Mouse (Mus musculus) gastrocnemius, postnatal 14 days (tissue): Measurements from ENCODE around the gene Aldh18a1. TPM values are rescaled to one million over a fixed set of nuclear protein-coding genes. Genes with fewer than 3 reads are reported as not detected.

Source experiments
- DNase-seq: peaks from one replicate; pipeline ENCODE4 v3.0.0; 2021; ENCODE audit warnings: mixed read lengths
- intact Hi-C: fragments of 180-260 bp; cut with DNase I; formaldehyde crosslinking; loops from one replicate; pipeline ENCODE4 v1.15.1; 2025; ENCODE audit warnings: low total_unique reads
- total RNA-seq, 2 experiments: library from RNA; stranded (reverse); gene quantifications; 2 replicates each; pipeline ENCODE4 v1.2.3; 2021

Gene Aldh18a1
- total RNA-seq, 2 experiments from 2014 or later: 7.9 to 12.0 TPM

DNA sequence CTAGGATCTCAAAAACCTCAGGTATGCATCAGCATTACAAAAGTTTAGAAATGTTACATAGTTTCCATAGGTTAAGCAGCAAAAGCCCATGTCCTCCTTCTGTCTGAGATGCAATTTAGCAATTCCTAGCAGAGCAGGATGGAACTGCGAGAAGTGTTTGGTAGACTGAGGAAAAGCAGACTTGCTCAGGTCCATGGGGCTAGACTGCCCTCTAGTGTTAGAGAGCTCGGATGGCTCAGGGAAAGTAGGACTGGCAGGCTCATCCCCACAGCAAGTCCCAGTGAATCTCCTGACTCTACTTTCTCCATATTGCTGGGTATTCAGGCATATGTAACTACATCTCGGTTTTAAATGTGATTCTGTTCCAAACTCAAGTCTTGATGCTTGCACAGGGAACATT lies 43.4 kb downstream of the Aldh18a1 start:
- intact Hi-C loops: loop anchor here (5.0 kb wide), 2 partner anchors 158 to 203 kb away; no protein-coding TSS in a partner anchor
- DNase-seq: peak; percentile 45

DNA sequence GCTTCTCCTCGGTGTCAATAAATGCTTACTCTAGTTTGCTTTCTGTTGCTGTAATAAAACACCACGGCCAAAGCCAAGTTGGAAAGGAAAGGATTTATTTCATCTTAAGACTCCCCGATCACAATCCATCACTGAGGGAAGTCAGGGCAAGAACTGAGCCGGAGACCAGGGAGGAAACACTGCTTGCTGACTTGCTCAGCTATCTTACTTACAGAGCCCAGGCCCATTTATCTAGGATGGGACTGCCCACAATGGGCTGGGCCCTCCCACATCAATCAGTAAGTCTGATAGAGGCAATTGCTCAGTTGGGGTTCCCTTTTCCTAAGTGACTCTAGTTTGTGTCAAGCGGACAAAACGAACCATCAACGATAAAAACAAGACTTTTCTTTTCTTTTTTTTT lies 45.5 kb downstream of the Aldh18a1 start:
- no peak for DNase-seq
- intact Hi-C loops: no loop called here

DNA sequence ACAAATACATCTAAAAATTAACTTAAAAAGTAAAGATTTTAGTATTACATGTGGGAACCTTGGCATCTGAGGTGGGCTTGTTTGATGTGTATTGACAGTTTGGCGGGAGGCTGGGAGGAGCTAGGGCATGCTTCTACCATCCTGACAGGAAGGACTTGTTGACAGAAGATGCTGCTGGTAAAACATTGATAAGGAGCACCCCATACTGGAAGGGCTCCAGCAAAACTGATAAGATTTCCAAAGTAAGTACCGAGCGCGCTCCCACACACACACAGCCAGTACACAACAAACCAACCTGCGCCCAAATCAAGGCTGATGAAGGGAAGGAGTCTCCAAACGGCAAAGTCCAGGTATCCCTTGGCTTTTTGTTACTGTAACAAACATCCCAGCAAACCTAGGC lies 51.7 kb downstream of the Aldh18a1 start:
- DNase-seq: no peak
- intact Hi-C loops: no loop called here

DNA sequence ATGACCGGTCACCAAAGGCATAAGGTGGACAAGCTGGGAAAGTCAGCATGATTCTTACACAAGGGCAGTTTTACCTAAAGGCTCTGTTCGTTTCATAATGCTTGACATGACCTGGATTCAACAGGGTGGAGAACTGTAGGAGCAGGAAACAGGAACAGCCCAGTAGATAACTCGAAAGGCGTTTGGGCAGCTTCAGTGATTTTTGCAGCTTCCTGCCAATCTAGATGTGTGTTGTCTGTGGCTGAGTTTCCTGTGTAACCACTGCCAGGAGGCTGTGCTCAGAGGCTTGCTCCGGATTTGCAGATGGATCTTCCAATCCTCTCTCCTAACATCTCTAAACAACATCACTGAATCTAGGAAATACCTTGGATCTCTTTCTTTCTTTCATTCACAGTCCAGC lies 55.7 kb downstream of the Aldh18a1 start:
- DNase-seq: no peak
- intact Hi-C loops: no loop called here

DNA sequence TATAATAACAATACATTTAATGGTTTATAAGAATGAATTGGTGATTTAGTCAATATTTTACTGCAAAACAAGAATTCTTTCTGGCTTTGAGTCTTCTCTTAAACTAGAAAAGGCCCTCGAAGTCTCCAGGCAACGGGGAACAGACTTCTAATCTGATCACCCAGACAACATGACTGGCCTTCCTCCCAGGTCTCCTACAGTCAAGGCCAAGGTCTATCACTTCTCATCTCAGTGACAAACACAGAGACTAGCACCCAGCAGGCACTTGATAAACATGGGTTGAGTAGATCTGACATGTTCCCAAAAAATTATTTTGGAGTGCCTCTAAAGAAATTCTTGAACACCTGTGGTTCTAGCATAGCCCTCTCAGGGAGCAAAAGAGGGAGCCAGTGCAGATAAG lies 57.9 kb downstream of the Aldh18a1 start:
- intact Hi-C loops: no loop called here
- DNase-seq: no peak

DNA sequence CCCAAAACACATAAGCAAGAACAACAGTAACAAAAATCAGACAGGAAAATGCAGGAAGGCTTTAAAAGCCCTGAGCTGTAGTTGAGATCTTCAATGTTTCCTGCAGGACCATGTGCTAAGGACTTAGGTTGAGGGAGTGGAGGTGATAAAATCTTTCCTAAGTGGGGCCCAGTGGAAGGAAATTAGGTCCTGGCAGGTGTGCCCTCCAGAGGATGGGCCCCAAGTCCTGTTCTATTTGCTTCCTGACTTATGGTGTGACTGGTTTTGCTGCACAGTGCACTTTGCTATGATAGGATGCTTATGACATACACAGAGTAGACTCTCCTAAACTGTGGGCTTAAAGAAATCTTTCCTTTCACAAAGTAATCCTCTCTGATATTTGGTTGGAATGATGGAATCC lies 60.0 kb downstream of the Aldh18a1 start:
- intact Hi-C loops: no loop called here
- no peak for DNase-seq

DNA sequence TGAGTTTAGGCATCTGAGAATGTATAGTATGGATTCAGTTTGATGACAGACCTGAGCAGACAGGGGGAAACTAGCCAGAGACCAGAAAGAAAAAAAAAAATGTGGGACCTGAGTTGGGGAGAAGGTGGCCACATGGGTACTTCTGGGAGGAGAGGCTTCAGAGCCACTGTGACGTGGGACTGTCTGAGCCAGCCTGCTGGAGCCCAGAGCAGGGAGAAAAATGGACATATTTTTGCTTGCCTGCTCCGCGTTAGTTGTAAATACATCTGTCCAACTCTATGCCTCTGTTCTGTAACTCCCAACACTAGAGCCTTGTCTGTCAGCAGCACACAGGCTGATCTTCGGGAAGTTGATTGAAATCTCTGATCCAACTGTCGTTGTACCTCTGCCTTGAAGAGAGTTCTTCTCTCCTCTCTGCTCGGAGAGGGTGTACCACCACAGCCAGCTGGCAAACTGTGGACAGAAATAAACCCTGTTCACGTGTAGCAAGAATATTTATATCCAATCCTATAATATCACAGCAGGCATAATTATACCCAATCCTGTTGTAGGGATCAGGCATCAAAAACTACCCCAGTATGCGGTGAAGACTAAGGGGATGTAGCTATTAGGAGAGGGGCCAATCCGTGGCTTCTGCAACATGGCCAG lies 61.8 kb downstream of the Aldh18a1 start:
- intact Hi-C loops: no loop called here
- no peak for DNase-seq

DNA sequence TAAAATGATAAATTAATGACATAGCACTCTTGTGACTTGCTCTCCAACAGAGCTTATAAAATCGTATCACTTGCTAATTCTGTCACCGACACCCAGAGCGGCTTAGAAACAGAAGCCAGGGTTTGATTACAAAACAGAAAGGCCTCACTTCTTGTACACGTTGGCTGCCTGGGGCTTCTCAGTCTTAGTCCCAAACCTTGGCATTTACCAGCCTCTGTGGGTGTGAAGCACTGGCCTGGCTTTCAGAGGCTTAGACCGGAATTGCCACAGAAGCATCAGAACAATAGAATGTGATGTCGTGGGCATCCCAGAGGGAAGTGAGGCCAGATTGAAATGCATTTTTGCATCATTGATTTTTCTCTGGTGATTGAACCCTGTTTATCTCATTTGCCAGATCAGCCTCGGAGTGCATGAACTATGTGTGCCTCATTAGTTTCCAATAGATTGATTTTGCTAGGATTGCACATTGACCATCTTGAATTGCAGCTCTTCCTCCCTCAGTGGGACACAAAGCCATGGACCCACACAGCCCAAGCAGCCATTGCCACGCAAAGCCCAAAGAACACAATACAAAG lies 64.7 kb downstream of the Aldh18a1 start:
- intact Hi-C loops: no loop called here
- DNase-seq: no peak

DNA sequence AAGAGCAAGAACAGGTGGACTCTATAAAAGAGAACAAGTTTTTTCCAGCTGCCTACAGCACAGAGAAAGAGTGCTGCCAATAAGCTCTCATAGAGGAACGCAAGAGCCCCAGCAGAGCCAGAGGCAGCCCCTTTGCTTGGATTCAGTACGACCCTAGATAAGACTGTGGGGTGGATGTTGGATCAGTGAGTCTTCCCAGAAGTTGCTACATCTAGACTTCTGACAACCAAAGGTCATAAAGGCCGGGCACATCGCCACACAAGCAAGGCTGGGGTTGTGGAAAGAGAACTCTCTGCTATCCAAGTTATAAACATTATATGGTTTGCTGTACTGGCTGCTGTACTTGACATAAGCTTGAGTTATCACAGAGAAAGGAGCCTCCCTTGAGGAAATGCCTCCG lies 67.9 kb downstream of the Aldh18a1 start:
- no peak for DNase-seq
- intact Hi-C loops: no loop called here

DNA sequence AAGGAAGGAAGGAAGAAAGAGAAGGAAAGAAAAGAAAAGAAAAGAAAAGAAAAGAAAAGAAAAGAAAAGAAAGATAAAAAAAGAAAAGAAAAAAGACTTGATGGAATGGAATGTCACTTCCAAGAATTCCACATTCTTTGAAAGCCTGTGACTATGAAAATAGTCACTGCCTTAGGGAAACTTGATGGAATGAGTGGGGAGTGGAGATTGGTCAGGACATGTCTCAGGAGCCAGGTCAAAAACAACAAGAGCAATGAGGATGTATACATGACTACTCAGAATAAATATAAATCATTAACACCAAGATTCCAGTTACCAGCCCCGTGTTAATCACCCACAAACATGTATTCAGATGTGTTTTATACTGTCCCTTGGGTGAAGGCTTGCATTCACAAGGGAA lies 69.6 kb downstream of the Aldh18a1 start:
- no peak for DNase-seq

DNA sequence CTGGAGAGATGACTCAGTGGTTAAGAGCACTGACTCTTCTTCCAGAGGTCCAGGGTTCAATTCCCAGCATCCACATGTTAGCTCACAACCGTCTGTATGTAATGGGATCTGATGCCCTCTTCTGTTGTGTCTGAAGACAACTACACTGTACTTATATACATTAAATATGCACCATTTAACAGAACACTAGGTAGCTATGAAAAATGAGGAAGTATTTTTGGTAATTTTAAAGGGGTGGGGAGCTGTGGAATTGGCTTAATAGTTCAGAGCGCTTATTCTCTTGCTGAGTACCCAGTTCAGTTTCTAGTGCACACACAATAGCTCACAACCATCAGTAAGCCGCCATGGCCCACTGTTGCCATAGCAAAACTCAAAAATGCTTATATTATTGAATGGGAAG lies 72.7 kb downstream of the Aldh18a1 start:
- intact Hi-C loops: loop anchor here (10.0 kb wide), 1 partner anchor 81 kb away; no protein-coding TSS in a partner anchor
- no peak for DNase-seq

More for the DNA sequence above, 69.6 kb downstream of the Aldh18a1 start:
- intact Hi-C loops: loop anchor here (10.0 kb wide), 1 partner anchor 84 kb away; no protein-coding TSS in a partner anchor

DNA sequence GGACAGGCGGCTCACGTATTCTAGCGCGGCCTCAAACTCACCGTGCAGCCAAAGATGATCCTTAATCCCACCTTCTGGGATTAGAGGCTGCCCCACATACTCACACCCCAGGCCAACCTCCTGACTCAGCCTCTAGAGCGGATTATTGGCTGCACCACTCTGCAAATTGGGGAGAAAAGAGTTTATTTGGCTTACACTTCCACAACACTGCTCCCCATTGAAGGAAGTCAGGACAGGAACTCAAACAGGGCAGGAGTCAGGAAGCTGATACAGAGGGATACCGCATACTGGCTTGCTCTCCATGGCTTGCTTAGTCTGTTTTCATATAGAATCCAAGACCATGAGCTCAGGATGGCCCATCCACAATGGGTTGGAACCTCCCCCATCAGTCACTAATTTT lies 73.9 kb downstream of the Aldh18a1 start:
- intact Hi-C loops: loop anchor here (10.0 kb wide), 1 partner anchor 80 kb away; no protein-coding TSS in a partner anchor
- no peak for DNase-seq

DNA sequence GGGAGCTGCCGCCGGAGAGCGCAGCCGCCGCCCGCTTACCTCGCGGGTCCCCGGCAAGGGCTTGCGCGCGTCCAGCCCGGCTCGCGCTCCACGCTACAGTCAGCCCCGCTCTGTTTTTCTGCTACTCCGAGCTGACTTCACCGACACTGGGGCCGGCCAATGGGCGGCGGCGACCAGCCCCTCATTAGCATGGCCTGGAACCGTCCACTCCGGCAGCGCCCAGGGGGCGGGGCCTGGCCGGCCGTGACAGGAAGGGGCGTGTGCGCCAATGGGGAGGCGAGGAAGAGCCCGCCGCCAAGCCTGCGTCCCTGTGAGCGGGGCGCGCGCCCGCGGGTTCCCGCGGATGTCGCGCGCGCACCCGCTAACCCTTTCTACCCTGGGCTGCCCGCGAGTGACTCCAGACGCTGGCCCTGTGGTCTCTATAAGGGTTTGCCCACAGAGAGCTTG lies 74.6 kb downstream of the Aldh18a1 start, which contains the start of gene Sorbs1:
Gene Sorbs1, minus strand, starts transcription at position 148 of the 447 bp plus-strand sequence.
- peak; percentile 97 for DNase-seq
- intact Hi-C loops: loop anchor here (10.0 kb wide), 1 partner anchor 79 kb away; no protein-coding TSS in a partner anchor

DNA sequence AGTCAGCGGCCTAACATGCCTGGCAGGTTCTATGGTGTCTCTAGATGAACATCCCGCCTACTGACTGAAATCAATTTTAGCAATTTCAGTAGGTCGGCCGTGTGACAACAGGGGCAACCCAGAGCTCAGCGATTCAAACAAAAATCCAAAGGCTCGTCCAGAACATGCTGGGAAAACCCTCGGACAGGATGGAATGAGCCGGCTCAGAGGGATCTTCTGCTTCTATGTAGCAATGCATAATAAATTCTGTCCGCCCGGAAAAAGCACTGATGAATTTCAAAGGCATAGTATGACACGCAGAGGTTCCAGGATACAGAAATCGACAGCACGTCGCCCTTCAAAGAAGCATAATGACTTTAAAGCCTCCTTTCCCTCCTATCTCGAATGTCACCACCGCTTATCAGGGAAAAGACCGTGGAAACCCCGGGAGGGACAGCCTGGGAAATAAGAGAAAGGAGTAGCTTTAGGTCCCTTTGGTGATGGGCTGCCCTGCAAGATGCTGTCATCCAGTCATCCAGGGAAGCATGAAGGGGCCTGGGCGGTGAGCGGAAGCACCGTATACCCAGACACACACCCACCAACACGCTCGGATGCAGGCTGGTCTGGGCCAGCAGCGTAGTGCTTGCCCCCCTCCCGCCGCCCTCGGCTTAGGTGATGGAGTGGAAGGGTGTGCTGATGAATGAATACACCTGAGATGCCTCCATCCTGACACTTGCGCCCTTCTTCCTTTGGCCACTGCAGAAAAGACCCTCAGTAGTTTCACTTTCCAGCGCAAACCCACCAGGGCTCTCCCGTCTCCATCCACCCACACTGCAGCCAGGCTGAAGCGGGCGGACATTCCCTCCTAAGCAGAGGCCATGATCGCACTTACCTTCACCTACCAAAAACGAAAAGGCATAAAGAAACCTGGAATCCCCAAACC lies 75.5 kb downstream of the Aldh18a1 start:
- peak; percentile 28 for DNase-seq
- intact Hi-C loops: loop anchor here (10.0 kb wide), 1 partner anchor 78 kb away; no protein-coding TSS in a partner anchor

DNA sequence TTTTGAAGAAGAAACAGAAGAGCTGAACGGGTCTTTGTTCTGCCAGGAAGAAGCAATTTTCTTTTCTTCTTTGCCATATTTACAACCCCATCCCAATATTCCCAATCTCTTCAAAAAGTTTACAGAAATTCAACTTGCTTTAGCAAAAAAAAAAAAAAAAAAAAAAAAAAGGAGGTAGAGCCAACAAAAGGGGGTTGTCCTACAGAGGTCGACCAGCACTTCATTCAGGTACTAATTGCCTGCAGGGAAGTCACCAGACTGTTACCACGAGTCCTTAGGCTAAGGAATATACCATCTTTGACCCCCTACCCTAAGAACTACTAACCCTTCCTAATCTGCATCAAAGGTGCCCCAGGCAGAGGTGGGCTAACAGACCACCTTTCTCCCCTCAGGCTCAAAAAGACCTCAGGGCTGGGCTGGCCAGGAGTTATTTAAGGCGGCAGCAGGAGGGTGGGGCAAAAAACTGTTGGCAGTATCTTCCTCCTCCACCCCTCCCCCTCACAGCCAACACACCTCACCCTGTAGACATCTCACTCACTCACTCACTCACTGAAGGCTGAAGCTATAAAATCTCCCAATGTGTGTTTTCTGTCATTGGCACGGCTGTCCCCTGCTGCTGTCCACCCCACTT lies 76.5 kb downstream of the Aldh18a1 start:
- intact Hi-C loops: loop anchor here (10.0 kb wide), 1 partner anchor 77 kb away; no protein-coding TSS in a partner anchor

DNA sequence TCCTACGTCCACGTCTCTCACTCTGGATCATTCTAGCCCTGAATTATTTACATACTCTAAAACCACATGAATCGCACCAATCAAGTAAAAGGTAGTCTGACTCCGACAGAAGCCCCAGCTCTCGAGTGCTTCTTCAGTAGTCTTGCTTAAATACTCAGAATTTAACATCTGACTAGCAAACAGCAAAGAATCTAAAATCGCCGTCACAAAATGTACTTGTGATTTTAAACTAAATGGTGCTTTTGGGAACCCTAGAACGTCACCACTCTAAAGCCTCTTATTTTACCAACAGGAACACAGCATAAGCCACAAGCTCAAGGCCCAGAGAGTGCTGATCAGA lies 77.2 kb downstream of the Aldh18a1 start:
- DNase-seq: no peak

More for the DNA sequence above, 76.5 kb downstream of the Aldh18a1 start:
- no peak for DNase-seq

DNA sequence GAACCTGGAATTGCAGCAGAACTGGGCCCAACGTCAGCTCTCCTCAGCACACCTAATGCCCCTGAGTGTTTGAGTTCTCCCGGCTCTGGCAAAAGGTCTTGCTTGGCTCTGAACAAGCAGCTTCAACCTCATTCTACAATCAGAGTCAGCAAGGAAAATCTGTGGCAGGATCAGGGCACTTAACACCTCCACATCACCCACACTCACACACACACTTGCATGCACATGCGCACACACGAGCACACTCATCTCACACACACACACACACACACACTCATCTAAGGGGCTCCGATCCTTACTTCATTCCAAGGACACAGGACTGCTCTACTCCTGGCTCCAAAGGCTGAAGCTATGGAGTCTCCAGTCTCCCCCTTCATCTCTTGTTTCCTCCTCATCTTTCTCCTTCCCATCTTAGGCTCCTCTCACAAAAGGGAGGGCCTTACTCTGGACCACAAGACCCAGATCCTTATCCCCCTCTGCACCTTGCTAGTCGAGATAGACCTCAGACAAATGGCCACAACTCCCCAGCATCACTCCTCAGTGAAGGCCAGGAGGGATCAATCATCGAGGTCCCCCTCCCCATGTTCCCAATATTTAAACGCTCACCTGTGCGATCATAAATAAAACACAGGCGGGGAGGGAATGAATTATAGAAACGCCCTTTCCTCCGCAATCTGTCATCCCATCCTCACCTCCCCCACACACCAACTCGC lies 77.7 kb downstream of the Aldh18a1 start:
- intact Hi-C loops: loop anchor here (10.0 kb wide), 1 partner anchor 76 kb away; no protein-coding TSS in a partner anchor
- no peak for DNase-seq

More for the DNA sequence above, 77.2 kb downstream of the Aldh18a1 start:
- intact Hi-C loops: loop anchor here (10.0 kb wide), 1 partner anchor 76 kb away; no protein-coding TSS in a partner anchor

DNA sequence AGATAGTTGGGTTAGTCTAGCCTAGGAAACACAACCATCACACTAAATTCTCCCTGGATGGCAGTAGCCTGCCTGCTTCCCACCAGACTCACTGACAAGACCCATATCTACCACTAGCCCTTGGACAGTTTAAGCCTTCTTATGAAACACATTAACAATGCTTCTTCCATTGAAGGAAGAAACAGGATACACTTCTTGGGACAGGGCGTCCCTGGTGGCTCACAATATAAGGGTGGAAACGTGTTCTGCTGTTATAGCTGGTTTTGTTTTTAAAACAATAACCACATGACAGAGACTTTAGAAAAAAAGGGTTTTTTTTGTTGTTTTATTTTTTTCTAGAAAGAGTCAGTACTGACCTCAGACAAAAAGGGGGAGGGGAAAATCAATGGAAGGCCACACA lies 79.0 kb downstream of the Aldh18a1 start:
- DNase-seq: no peak
- intact Hi-C loops: no loop called here

DNA sequence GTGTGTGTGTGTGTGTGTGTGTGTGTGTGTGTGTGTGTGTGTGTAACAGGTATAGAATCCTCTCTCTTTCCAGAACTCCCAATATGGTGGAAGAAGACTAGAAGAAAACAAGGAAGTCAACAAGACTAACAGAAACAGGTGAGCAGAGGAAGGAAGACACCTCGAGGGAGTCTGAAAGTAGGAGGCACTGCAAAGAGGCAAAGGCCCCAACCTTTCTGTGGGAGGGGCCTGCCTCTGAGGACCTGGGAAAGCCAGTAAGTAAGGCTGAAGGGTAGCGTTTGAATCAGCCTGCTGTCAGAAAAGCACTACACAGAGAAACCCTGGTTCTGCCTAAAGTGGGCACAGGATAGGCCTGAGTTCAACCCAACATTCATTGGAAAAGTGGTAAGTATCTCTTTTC lies 79.4 kb downstream of the Aldh18a1 start:
- intact Hi-C loops: no loop called here
- no peak for DNase-seq
